Mouse (Mus musculus) testis, adult 2 months (tissue): Measurements from ENCODE around the gene D430041D05Rik.

Source experiments
- CTCF ChIP-seq: fragments of 200-500 bp; IDR thresholded peaks from 2 replicates; pipeline ENCODE4 v1.5.1; 2012; ENCODE audit warnings: low read depth, mild to moderate bottlenecking, inconsistent platforms, low read length, moderate library complexity; ENCODE audit not compliant: control insufficient read depth, insufficient read depth, insufficient replicate concordance
- POLR2A ChIP-seq: fragments of 200-500 bp; IDR thresholded peaks from 2 replicates; pipeline ENCODE4 v1.6.1; 2012; ENCODE audit warnings: low read depth, mild to moderate bottlenecking, inconsistent platforms, low read length, moderate library complexity; ENCODE audit not compliant: control insufficient read depth

- no peak for TF ChIP-seq CTCF
- TF ChIP-seq POLR2A = no peak
Observed at GRCm38 (mm10) chr2:104299912-104300311, 110.9 kb downstream of the D430041D05Rik start.
